Mouse (Mus musculus): ENCODE data around the gene Pold1. TPM values are rescaled to one million over a fixed set of nuclear protein-coding genes. Genes with fewer than 3 reads are reported as not detected.

The Pold1 gene
- total and polyA plus RNA-seq, 3 experiments = 54.6 to 252 (median 70.1) TPM

- no peaks in the 10 kb centered on the region for H3K36me3 ChIP-seq (replicated peaks)
- TF ChIP-seq CTCF (IDR thresholded peaks at IDR 0.05; ENCODE audit: low read depth, low read length) = no peak
- TF ChIP-seq GATA2 (IDR thresholded peaks at IDR 0.05; ENCODE audit: borderline replicate concordance, low read depth, low read length) = no peak
- TF ChIP-seq TAL1 (conservative IDR thresholded peaks at IDR 0.05; ENCODE audit: low read depth, low read length) = no peak
- no peak for TF ChIP-seq GATA1 (IDR thresholded peaks at IDR 0.05; ENCODE audit: borderline replicate concordance, low read length)
- TF ChIP-seq POLR2AphosphoS5 (IDR thresholded peaks at IDR 0.05; ENCODE audit: insufficient replicate concordance, low read depth, low read length) = no peak
- H3K4me1 ChIP-seq (ENCODE audit: insufficient read depth, low read depth, low read length) = no peaks in the 10 kb centered on the region
- no peak for DNase-seq (ENCODE audit: low spot score)
- no peak overlapping the region for H3K4me3 ChIP-seq (ENCODE audit: low read depth, low read length)
- no peaks in the 10 kb centered on the region for H3K9me3 ChIP-seq (replicated peaks)
- no peak for ATAC-seq (ENCODE audit: extremely low read depth, insufficient number of reproducible peaks, low FRiP score, poor library complexity, severe bottlenecking)
- peaks cover 19% of the 10 kb centered on the region for H3K27me3 ChIP-seq (ENCODE audit: insufficient read depth, low read length)
Observed at GRCm38 (mm10) chr7:44563284-44563683, 14.6 kb upstream of the Pold1 start.

- DNase-seq (ENCODE audit: low spot score) = peak; percentile 66
- TF ChIP-seq GATA2 (IDR thresholded peaks at IDR 0.05; ENCODE audit: borderline replicate concordance, low read depth, low read length) = no peak
- peak; percentile 44; the same call in 1 of the 2 replicates for TF ChIP-seq CTCF (IDR thresholded peaks at IDR 0.05; ENCODE audit: low read depth, low read length)
- peaks cover 19% of the 10 kb centered on the region for H3K27me3 ChIP-seq (ENCODE audit: insufficient read depth, low read length)
- no peaks in the 10 kb centered on the region for H3K9me3 ChIP-seq (replicated peaks)
- ATAC-seq (ENCODE audit: extremely low read depth, insufficient number of reproducible peaks, low FRiP score, poor library complexity, severe bottlenecking) = no peak
- H3K36me3 ChIP-seq (replicated peaks) = no peaks in the 10 kb centered on the region
- no peak overlapping the region for H3K4me3 ChIP-seq (ENCODE audit: low read depth, low read length)
- H3K4me1 ChIP-seq (ENCODE audit: insufficient read depth, low read depth, low read length) = 0 out of 2 replicates have a peak, but pooled peaks cover 2% of the 10 kb centered on the region
Observed at GRCm38 (mm10) chr7:44560435-44561400, 12.1 kb upstream of the Pold1 start.

- H3K4me1 ChIP-seq (ENCODE audit: insufficient read depth, low read depth, low read length) = peaks cover 11% of the 10 kb centered on the region
- TF ChIP-seq GATA2 (IDR thresholded peaks at IDR 0.05; ENCODE audit: borderline replicate concordance, low read depth, low read length) = no peak
- TF ChIP-seq GATA1 (IDR thresholded peaks at IDR 0.05; ENCODE audit: borderline replicate concordance, low read length) = no peak
- TF ChIP-seq TAL1 (conservative IDR thresholded peaks at IDR 0.05; ENCODE audit: low read depth, low read length) = no peak
- TF ChIP-seq POLR2AphosphoS5 (IDR thresholded peaks at IDR 0.05; ENCODE audit: insufficient replicate concordance, low read depth, low read length) = no peak
- TF ChIP-seq CTCF (IDR thresholded peaks at IDR 0.05; ENCODE audit: low read depth, low read length) = no peak
- H3K27me3 ChIP-seq (ENCODE audit: insufficient read depth, low read length) = peaks cover 3% of the 10 kb centered on the region; the same call in 1 of the 2 replicates
- peaks cover 3% of the 10 kb centered on the region for H3K36me3 ChIP-seq (replicated peaks)
- DNase-seq (ENCODE audit: low spot score) (no peak), ATAC-seq (ENCODE audit: extremely low read depth, insufficient number of reproducible peaks, low FRiP score, poor library complexity, severe bottlenecking) (no peak)
- no peak overlapping the region for H3K4me3 ChIP-seq (ENCODE audit: low read depth, low read length)
- no peaks in the 10 kb centered on the region for H3K9me3 ChIP-seq (replicated peaks)
Observed at GRCm38 (mm10) chr7:44557629-44558028, 9.0 kb upstream of the Pold1 start.

- Histone ChIP-seq H3K4me1 (ENCODE audit: insufficient read depth, low read depth, low read length) (peaks cover 39% of the 10 kb centered on the region), H3K9me3 (replicated peaks) (no peaks in the 10 kb centered on the region), H3K27me3 (ENCODE audit: insufficient read depth, low read length) (no peaks in the 10 kb centered on the region), H3K36me3 (replicated peaks) (peaks cover 37% of the 10 kb centered on the region), H3K4me3 (ENCODE audit: low read depth, low read length) (peak within 1 kb of the TSS; percentile 100)
- peak; percentile 86 for ATAC-seq (ENCODE audit: extremely low read depth, insufficient number of reproducible peaks, low FRiP score, poor library complexity, severe bottlenecking)
- TF ChIP-seq TAL1 (conservative IDR thresholded peaks at IDR 0.05; ENCODE audit: low read depth, low read length) = no peak
- DNase-seq (ENCODE audit: low spot score) = peak; percentile 91
Observed at GRCm38 (mm10) chr7:44553826-44554225, 5.2 kb upstream of the Pold1 start, which contains the start of gene Nr1h2. TSS of gene Nr1h2 (minus strand) at chr7:44553951.

- DNase-seq (ENCODE audit: low spot score) (peak; percentile 85), ATAC-seq (ENCODE audit: extremely low read depth, insufficient number of reproducible peaks, low FRiP score, poor library complexity, severe bottlenecking) (peak; percentile 52)
- peaks cover 39% of the 10 kb centered on the region for H3K4me1 ChIP-seq (ENCODE audit: insufficient read depth, low read depth, low read length)
- TF ChIP-seq CTCF (IDR thresholded peaks at IDR 0.05; ENCODE audit: low read depth, low read length) (no peak), GATA2 (IDR thresholded peaks at IDR 0.05; ENCODE audit: borderline replicate concordance, low read depth, low read length) (no peak), POLR2AphosphoS5 (IDR thresholded peaks at IDR 0.05; ENCODE audit: insufficient replicate concordance, low read depth, low read length) (no peak), TAL1 (conservative IDR thresholded peaks at IDR 0.05; ENCODE audit: low read depth, low read length) (no peak), GATA1 (IDR thresholded peaks at IDR 0.05; ENCODE audit: borderline replicate concordance, low read length) (no peak)
- H3K4me3 ChIP-seq (ENCODE audit: low read depth, low read length) = peak overlapping the region; percentile 100
- no peaks in the 10 kb centered on the region for H3K27me3 ChIP-seq (ENCODE audit: insufficient read depth, low read length)
- H3K36me3 ChIP-seq (replicated peaks) = peaks cover 37% of the 10 kb centered on the region
- no peaks in the 10 kb centered on the region for H3K9me3 ChIP-seq (replicated peaks)
Observed at GRCm38 (mm10) chr7:44553196-44553764, 4.6 kb upstream of the Pold1 start.

GRCm38 (mm10) chr7:44552141-44552908 lies 3.7 kb upstream of the Pold1 start:
- ATAC-seq (ENCODE audit: extremely low read depth, insufficient number of reproducible peaks, low FRiP score, poor library complexity, severe bottlenecking) = no peak
- Histone ChIP-seq H3K27me3 (ENCODE audit: insufficient read depth, low read length) (no peaks in the 10 kb centered on the region), H3K4me3 (ENCODE audit: low read depth, low read length) (peak overlapping the region; percentile 100; the same call in 1 of the 2 replicates), H3K9me3 (replicated peaks) (no peaks in the 10 kb centered on the region), H3K4me1 (ENCODE audit: insufficient read depth, low read depth, low read length) (peaks cover 46% of the 10 kb centered on the region), H3K36me3 (replicated peaks) (peaks cover 41% of the 10 kb centered on the region)
- no peak for DNase-seq (ENCODE audit: low spot score)
- TF ChIP-seq TAL1 (conservative IDR thresholded peaks at IDR 0.05; ENCODE audit: low read depth, low read length) (no peak), CTCF (IDR thresholded peaks at IDR 0.05; ENCODE audit: low read depth, low read length) (no peak), POLR2AphosphoS5 (IDR thresholded peaks at IDR 0.05; ENCODE audit: insufficient replicate concordance, low read depth, low read length) (no peak), GATA2 (IDR thresholded peaks at IDR 0.05; ENCODE audit: borderline replicate concordance, low read depth, low read length) (no peak), GATA1 (IDR thresholded peaks at IDR 0.05; ENCODE audit: borderline replicate concordance, low read length) (no peak)
